8 mouse cellular contexts compared by ENCODE assay signal in the genomic region with DNA sequence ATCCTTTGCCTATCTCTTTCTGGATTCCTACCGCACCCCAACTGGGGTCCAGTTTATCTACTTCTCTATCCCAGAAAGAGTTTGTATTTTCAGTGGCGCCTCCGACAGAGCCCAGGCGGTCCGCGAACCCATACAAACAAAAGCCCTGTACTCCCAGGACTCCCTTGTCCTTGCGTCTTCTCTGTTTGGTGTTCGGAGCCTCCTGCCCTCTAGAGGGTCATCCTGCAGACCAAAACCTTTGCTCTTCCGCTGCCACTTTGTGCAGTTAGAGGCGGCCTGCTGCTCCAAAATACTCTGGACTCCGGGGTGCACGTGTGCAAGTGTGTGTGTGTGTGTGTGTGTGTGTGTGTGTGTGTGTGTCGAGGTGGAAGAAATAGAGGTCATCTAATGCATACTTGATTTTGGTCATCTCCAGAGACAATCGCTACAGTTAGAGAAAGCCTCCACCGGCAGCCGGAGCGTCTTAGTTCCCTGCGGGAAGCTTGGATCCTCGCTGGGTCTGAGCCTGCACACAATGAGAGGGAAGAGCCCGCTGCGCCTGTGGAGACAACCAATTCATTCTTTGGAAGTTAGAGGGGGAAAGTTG. TPM values are rescaled to one million over a fixed set of nuclear protein-coding genes. Genes with fewer than 3 reads are reported as not detected.
DNase-seq lines count a peak whose midpoint lies in the region; ATAC-seq and TF ChIP-seq lines count a peak whose summit lies in the region.

No protein-coding gene starts in this region.

- H3K27me3 ChIP-seq in E14TG2a.4 (ENCODE audit: insufficient read depth, low read length), result peaks cover 62% of the 10 kb centered on the region
- peaks cover 28% of the 10 kb centered on the region for H3K27me3 ChIP-seq in embryonic facial prominence, embryonic 10.5 days (replicated peaks; ENCODE audit: low read depth, poor library complexity, severe bottlenecking)
- no peaks in the 10 kb centered on the region for H3K27me3 ChIP-seq in hindbrain, embryonic 11.5 days (ENCODE audit: control insufficient read depth, insufficient read depth, low read length)
- peaks cover 48% of the 10 kb centered on the region for H3K27me3 ChIP-seq in limb, embryonic 13.5 days
- 0 out of 2 replicates have a peak, but pooled peaks cover 2% of the 10 kb centered on the region for H3K27me3 ChIP-seq in neural tube, embryonic 11.5 days (ENCODE audit: control insufficient read depth, insufficient read depth, low read length)

- peak; percentile 33 for DNase-seq in adrenal gland, adult 2 months
- no peak for DNase-seq in adrenal gland, adult 8-10 months
- peak; percentile 58 for DNase-seq in embryonic facial prominence, embryonic 10.5 days (ENCODE audit: low spot score)
- DNase-seq in hindbrain, embryonic 11.5 days (ENCODE audit: low spot score), result peak; percentile 56
- peak; percentile 46 for DNase-seq in neural tube, embryonic 11.5 days (ENCODE audit: low spot score)
- no peak for DNase-seq in thymus, postnatal 36 days

- H3K9me3 ChIP-seq in E14TG2a.4 (ENCODE audit: low read length), result no peaks in the 10 kb centered on the region
- H3K9me3 ChIP-seq in embryonic facial prominence, embryonic 10.5 days, result no peaks in the 10 kb centered on the region
- H3K9me3 ChIP-seq in hindbrain, embryonic 11.5 days (ENCODE audit: control insufficient read depth, low read length), result no peaks in the 10 kb centered on the region
- H3K9me3 ChIP-seq in limb, embryonic 13.5 days, result no peaks in the 10 kb centered on the region
- no peaks in the 10 kb centered on the region for H3K9me3 ChIP-seq in neural tube, embryonic 11.5 days (ENCODE audit: control insufficient read depth, low read length)

- peak overlapping the region; percentile 94 for H3K4me2 ChIP-seq in hindbrain, embryonic 11.5 days (replicated peaks; ENCODE audit: low read depth, low read length)
- peak overlapping the region; percentile 78 for H3K4me2 ChIP-seq in limb, embryonic 13.5 days (replicated peaks)
- peak overlapping the region; percentile 82 for H3K4me2 ChIP-seq in neural tube, embryonic 11.5 days (ENCODE audit: low read depth)

- ATAC-seq in hindbrain, embryonic 11.5 days (ENCODE audit: low FRiP score), result peak; percentile 8; the same call in 1 of the 2 replicates
- peak; percentile 13; the same call in 1 of the 2 replicates for ATAC-seq in limb, embryonic 13.5 days (ENCODE audit: low FRiP score, low read depth)
- ATAC-seq in neural tube, embryonic 11.5 days (ENCODE audit: insufficient read depth, low FRiP score, low TSS enrichment), result no peak

- no peaks in the 10 kb centered on the region for H3K36me3 ChIP-seq in E14TG2a.4 (ENCODE audit: insufficient read depth, low read length)
- H3K36me3 ChIP-seq in embryonic facial prominence, embryonic 10.5 days (replicated peaks), result no peaks in the 10 kb centered on the region
- H3K36me3 ChIP-seq in hindbrain, embryonic 11.5 days (ENCODE audit: control insufficient read depth, insufficient read depth, low read length), result no peaks in the 10 kb centered on the region
- no peaks in the 10 kb centered on the region for H3K36me3 ChIP-seq in limb, embryonic 13.5 days
- no peaks in the 10 kb centered on the region for H3K36me3 ChIP-seq in neural tube, embryonic 11.5 days (ENCODE audit: control insufficient read depth, insufficient read depth, low read length)

- TF ChIP-seq CTCF in E14TG2a.4 (conservative IDR thresholded peaks at IDR 0.05; ENCODE audit: low read length), result no peak

- H3K4me1 ChIP-seq in E14TG2a.4 (replicated peaks; ENCODE audit: low read depth, low read length), result peaks cover 54% of the 10 kb centered on the region
- peaks cover 48% of the 10 kb centered on the region for H3K4me1 ChIP-seq in embryonic facial prominence, embryonic 10.5 days
- H3K4me1 ChIP-seq in hindbrain, embryonic 11.5 days (replicated peaks; ENCODE audit: control insufficient read depth, insufficient read depth, low read length), result no peaks in the 10 kb centered on the region
- peaks cover 25% of the 10 kb centered on the region for H3K4me1 ChIP-seq in limb, embryonic 13.5 days
- peaks cover 8% of the 10 kb centered on the region; the same call in 1 of the 2 replicates for H3K4me1 ChIP-seq in neural tube, embryonic 11.5 days (ENCODE audit: control insufficient read depth, insufficient read depth, low read length)

- peak overlapping the region; percentile 84 for H3K4me3 ChIP-seq in E14TG2a.4 (replicated peaks; ENCODE audit: low read length)
- H3K4me3 ChIP-seq in embryonic facial prominence, embryonic 10.5 days, result peak overlapping the region; percentile 70
- peak overlapping the region; percentile 74 for H3K4me3 ChIP-seq in hindbrain, embryonic 11.5 days (ENCODE audit: low read depth, low read length)
- peak overlapping the region; percentile 84 for H3K4me3 ChIP-seq in limb, embryonic 13.5 days
- H3K4me3 ChIP-seq in neural tube, embryonic 11.5 days (ENCODE audit: low read depth, low read length), result peak overlapping the region; percentile 59

- under 1% methylated on average over 21 of the region's 21 CpGs for WGBS in embryonic facial prominence, embryonic 10.5 days
- under 1% methylated on average over 21 of the region's 21 CpGs for WGBS in hindbrain, embryonic 11.5 days
- under 1% methylated on average over 21 of the region's 21 CpGs for WGBS in limb, embryonic 13.5 days
- WGBS in neural tube, embryonic 11.5 days, result under 1% methylated on average over 21 of the region's 21 CpGs

- peak overlapping the region; percentile 93 for H3K27ac ChIP-seq in embryonic facial prominence, embryonic 10.5 days (replicated peaks)
- no peak overlapping the region for H3K27ac ChIP-seq in hindbrain, embryonic 11.5 days (ENCODE audit: low read depth, low read length)
- H3K27ac ChIP-seq in limb, embryonic 13.5 days, result peak overlapping the region; percentile 85; the same call in 1 of the 2 replicates
- no peak overlapping the region for H3K27ac ChIP-seq in neural tube, embryonic 11.5 days (ENCODE audit: low read depth, low read length)

- peak overlapping the region; percentile 75 for H3K9ac ChIP-seq in hindbrain, embryonic 11.5 days (ENCODE audit: low read depth, low read length)
- peak overlapping the region; percentile 86 for H3K9ac ChIP-seq in limb, embryonic 13.5 days
- peak overlapping the region; percentile 77 for H3K9ac ChIP-seq in neural tube, embryonic 11.5 days (ENCODE audit: low read length)

RNA-seq across cellular contexts. Expression of gene Ror1, which starts 1.1 kb away (rescaled TPM):
- 1 to 10 TPM; 4.4 to 6.4 TPM for total RNA-seq in adrenal gland, adult 2 months (2021)
- polyA plus RNA-seq in adrenal gland, adult 2 months (2012; rRNA removed), result 1.3 and 1.4 TPM in 2 replicates
- 1 to 10 TPM; 4.5 to 5.9 (median 5.4) TPM for total RNA-seq in adrenal gland, adult 8-10 months (2022)
- polyA plus RNA-seq in embryonic facial prominence, embryonic 10.5 days (2016; fragmentation: Nextera tagmentation; extraction: Ambion mirVana), result 11.4 and 12.0 TPM in 2 replicates
- 5.7 and 6.4 TPM in 2 replicates for polyA plus RNA-seq in hindbrain, embryonic 11.5 days (2014; fragmentation: Nextera tagmentation; extraction: Ambion mirVana)
- 10.4 and 11.8 TPM in 2 replicates for polyA plus RNA-seq in limb, embryonic 13.5 days (2015; fragmentation: Nextera tagmentation; extraction: Ambion mirVana)
- polyA plus RNA-seq in neural tube, embryonic 11.5 days (2014; fragmentation: Nextera tagmentation; extraction: Ambion mirVana), result 6.9 and 8.0 TPM in 2 replicates

Comparison
In these comparisons a context has a peak if more than half of its experiments do, and no peak if none do; other contexts are left out.
1. DNase-seq: peak in adrenal gland, adult 2 months (single experiment), embryonic facial prominence, embryonic 10.5 days (single experiment), hindbrain, embryonic 11.5 days (single experiment) and neural tube, embryonic 11.5 days (single experiment); none in adrenal gland, adult 8-10 months (single experiment) and thymus, postnatal 36 days (0 of 2).
2. H3K27ac ChIP-seq: peak in embryonic facial prominence, embryonic 10.5 days (single experiment) and limb, embryonic 13.5 days (single experiment); none in hindbrain, embryonic 11.5 days (single experiment) and neural tube, embryonic 11.5 days (single experiment).
3. Peak in every context shown above with its lines, with median percentiles within 50 percentile points of each other: H3K4me3 ChIP-seq, H3K4me2 ChIP-seq and H3K9ac ChIP-seq.